Mouse (Mus musculus) intestine, embryonic 15.5 days (tissue): ENCODE measurements around the gene Hibadh. TPM values are rescaled to one million over a fixed set of nuclear protein-coding genes. Genes with fewer than 3 reads are reported as not detected.

ENCODE experiments used
- ATAC-seq: fragments of 200-750 bp; cut with Nextera tagmentation; 2 replicates; pipeline ENCODE4 v1.8.0; 2017; ENCODE audit warnings: moderate TSS enrichment, moderate library complexity
- H3K27ac ChIP-seq: fragments of 300-500 bp; sonication (generic); 2 replicates; pipeline ENCODE4 v1.5.1; 2015; ENCODE audit warnings: mild to moderate bottlenecking, inconsistent platforms
- H3K27me3 ChIP-seq: fragments of 300-500 bp; sonication (generic); replicated peaks from 2 replicates; pipeline ENCODE4 v1.6.1; 2015; ENCODE audit warnings: inconsistent platforms
- H3K36me3 ChIP-seq: fragments of 300-500 bp; sonication (generic); 2 replicates; pipeline ENCODE4 v1.6.1; 2015; ENCODE audit warnings: inconsistent platforms
- H3K4me1 ChIP-seq: fragments of 300-500 bp; sonication (generic); replicated peaks from 2 replicates; pipeline ENCODE4 v1.6.1; 2015; ENCODE audit warnings: inconsistent platforms
- H3K4me2 ChIP-seq: fragments of 300-500 bp; sonication (generic); replicated peaks from 2 replicates; pipeline ENCODE4 v1.6.1; 2015; ENCODE audit warnings: mild to moderate bottlenecking, inconsistent platforms
- H3K4me3 ChIP-seq: fragments of 300-500 bp; sonication (generic); replicated peaks from 2 replicates; pipeline ENCODE4 v1.5.1; 2015; ENCODE audit warnings: inconsistent platforms
- H3K9ac ChIP-seq: fragments of 300-500 bp; sonication (generic); 2 replicates; pipeline ENCODE4 v1.6.1; 2015; ENCODE audit warnings: inconsistent platforms
- H3K9me3 ChIP-seq: fragments of 300-500 bp; sonication (generic); 2 replicates; pipeline ENCODE4 v1.6.1; 2016; ENCODE audit warnings: inconsistent platforms
- WGBS: fragments of 180-500 bp; shearing (Covaris S2); methylation state at CpG from one replicate; pipeline ENCODE4 v1.1.7; 2015; 5-methylcytosine and 5-hydroxymethylcytosine counted together
- polyA plus RNA-seq: library from polyadenylated mRNA; unstranded; fragments of >200 nt; fragmentation: Nextera tagmentation; extraction: Ambion mirVana; gene quantifications from 2 replicates; pipeline ENCODE4 v1.2.1, GENCODE M21; 2015

The Hibadh gene
- polyA plus RNA-seq, 1 experiment from 2014 or later = 137 TPM

- no peak overlapping the region for H3K4me3 ChIP-seq
- peak; percentile 63; the same call in 1 of the 2 replicates for ATAC-seq
- no peaks in the 10 kb centered on the region for H3K27me3 ChIP-seq
- no peaks in the 10 kb centered on the region for H3K36me3 ChIP-seq
- WGBS = 9% methylated on average over 4 of the region's 4 CpGs
- H3K27ac ChIP-seq = no peak overlapping the region
- H3K9me3 ChIP-seq = no peaks in the 10 kb centered on the region
- H3K4me1 ChIP-seq = no peaks in the 10 kb centered on the region; the same call in 1 of the 2 replicates
- no peak overlapping the region for H3K9ac ChIP-seq
- H3K4me2 ChIP-seq = no peak overlapping the region
Observed at GRCm38 (mm10) chr6:52601117-52601516, 39.1 kb downstream of the Hibadh start.

DNA sequence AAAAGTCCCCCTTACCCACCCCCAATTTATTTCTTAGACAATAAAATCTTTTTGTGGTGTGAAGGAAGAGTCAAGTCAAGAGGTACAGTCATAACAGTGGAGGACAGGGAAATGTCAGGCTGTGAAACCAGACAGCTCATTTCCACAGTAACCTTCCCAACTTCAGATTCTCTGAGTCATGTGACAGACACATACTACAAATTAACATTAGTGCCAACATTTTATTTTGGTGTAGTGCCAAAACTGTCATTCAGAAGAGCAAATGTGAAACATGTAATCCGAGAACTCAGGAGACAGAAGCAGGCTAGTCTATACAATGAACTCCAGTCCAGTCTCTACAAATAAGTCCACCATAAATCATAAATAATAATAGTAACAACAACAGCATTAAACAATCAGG, 45.4 kb downstream of the Hibadh start:
- H3K36me3 ChIP-seq = no peaks in the 10 kb centered on the region
- H3K27me3 ChIP-seq = no peaks in the 10 kb centered on the region
- ATAC-seq = no peak
- no peak overlapping the region for H3K27ac ChIP-seq
- H3K4me1 ChIP-seq = no peaks in the 10 kb centered on the region
- WGBS = 80% methylated on average over 1 of the region's 1 CpGs
- H3K4me3 ChIP-seq = no peak overlapping the region
- no peak overlapping the region for H3K4me2 ChIP-seq
- H3K9me3 ChIP-seq = no peaks in the 10 kb centered on the region
- H3K9ac ChIP-seq = no peak overlapping the region

GRCm38 (mm10) chr6:52586564-52586963, 53.6 kb downstream of the Hibadh start:
- Histone ChIP-seq H3K4me1 (peaks cover 4% of the 10 kb centered on the region), H3K4me2 (no peak overlapping the region), H3K27ac (no peak overlapping the region), H3K4me3 (no peak overlapping the region), H3K9ac (no peak overlapping the region), H3K27me3 (no peaks in the 10 kb centered on the region), H3K36me3 (no peaks in the 10 kb centered on the region), H3K9me3 (no peaks in the 10 kb centered on the region)
- no peak for ATAC-seq

DNA sequence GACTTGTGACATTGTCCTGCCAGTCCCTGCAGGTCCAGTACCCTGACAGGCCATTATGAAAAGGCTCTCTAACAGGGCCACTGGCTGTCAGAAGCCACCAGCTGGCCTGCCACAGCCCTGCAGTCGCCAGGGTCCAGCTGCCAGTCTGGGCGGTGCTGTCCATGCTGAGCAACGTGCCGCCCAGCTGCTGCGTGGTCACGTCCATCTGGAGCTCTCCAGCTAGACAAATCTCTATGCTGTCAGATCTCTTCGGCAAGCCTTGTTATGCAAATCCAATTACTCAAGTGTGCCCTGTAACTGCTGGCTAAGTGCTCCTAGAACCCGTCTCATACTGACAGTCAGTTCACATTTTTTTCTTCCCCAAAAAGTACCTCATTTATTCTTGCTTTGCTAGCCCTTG, 55.8 kb downstream of the Hibadh start:
- H3K9me3 ChIP-seq = no peaks in the 10 kb centered on the region
- H3K9ac ChIP-seq = no peak overlapping the region
- H3K27ac ChIP-seq = no peak overlapping the region
- H3K4me1 ChIP-seq = peaks cover 4% of the 10 kb centered on the region
- H3K4me3 ChIP-seq = no peak overlapping the region
- 0 out of 2 replicates have a peak, but pooled peaks have one; percentile 39 for ATAC-seq
- H3K4me2 ChIP-seq = no peak overlapping the region
- no peaks in the 10 kb centered on the region for H3K36me3 ChIP-seq
- H3K27me3 ChIP-seq = no peaks in the 10 kb centered on the region
- 29% methylated on average over 8 of the region's 8 CpGs for WGBS

DNA sequence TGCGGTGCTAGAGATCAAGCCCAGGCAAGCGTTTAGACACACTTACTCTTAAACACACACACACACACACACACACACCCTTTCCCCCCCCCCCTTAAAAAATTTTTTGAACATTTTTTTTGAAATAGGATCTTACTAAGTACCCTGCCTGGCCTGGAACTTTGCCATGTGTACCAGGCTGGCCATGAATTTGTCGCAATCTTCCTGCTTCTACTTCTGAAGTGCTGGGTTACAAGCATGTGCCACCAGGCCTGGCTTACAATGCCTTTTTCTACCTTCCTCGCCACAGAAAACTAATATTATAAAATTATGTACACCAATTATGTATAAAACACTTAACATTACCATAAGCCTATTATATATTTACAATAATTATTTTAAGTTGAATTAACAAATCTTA, 59.1 kb downstream of the Hibadh start:
- H3K9ac ChIP-seq = no peak overlapping the region
- WGBS = 84% methylated on average over 4 of the region's 4 CpGs
- ATAC-seq = no peak

GRCm38 (mm10) chr6:52578322-52578721, 61.9 kb downstream of the Hibadh start:
- H3K27me3 ChIP-seq = no peaks in the 10 kb centered on the region
- no peaks in the 10 kb centered on the region for H3K36me3 ChIP-seq
- H3K9me3 ChIP-seq = no peaks in the 10 kb centered on the region
- H3K4me1 ChIP-seq = no peaks in the 10 kb centered on the region
- no peak overlapping the region for H3K4me2 ChIP-seq
- H3K4me3 ChIP-seq = no peak overlapping the region
- no peak overlapping the region for H3K9ac ChIP-seq
- H3K27ac ChIP-seq = no peak overlapping the region
- WGBS = 66% methylated on average over 2 of the region's 2 CpGs
- ATAC-seq = no peak

More for the DNA sequence above, 59.1 kb downstream of the Hibadh start:
- Histone ChIP-seq H3K36me3 (no peaks in the 10 kb centered on the region), H3K4me1 (peaks cover 4% of the 10 kb centered on the region), H3K4me2 (no peak overlapping the region), H3K27ac (no peak overlapping the region), H3K27me3 (no peaks in the 10 kb centered on the region), H3K9me3 (no peaks in the 10 kb centered on the region), H3K4me3 (no peak overlapping the region)

DNA sequence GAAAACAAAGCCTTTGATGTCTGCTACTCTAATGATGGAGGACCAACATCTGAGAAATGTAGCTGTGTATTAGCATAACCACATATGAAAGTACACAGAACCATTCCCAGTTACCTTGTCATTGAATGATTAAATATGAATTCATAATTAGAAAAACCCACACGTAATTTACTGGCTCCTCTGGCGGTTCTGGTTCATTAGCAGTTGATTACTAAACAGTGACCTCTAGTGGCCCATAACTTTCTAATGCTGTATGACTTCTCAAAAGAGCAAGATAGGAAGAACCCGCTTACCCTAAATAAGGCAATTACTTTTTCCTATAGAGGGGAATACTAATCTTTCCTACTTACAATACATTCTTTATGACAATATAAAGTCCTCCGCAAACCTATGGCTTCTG, 62.9 kb downstream of the Hibadh start:
- no peak overlapping the region for H3K4me3 ChIP-seq
- no peak overlapping the region for H3K27ac ChIP-seq
- H3K27me3 ChIP-seq = no peaks in the 10 kb centered on the region
- no peaks in the 10 kb centered on the region for H3K9me3 ChIP-seq
- no peak overlapping the region for H3K4me2 ChIP-seq
- 29% methylated on average over 4 of the region's 4 CpGs for WGBS
- ATAC-seq = 0 out of 2 replicates have a peak, but pooled peaks have one; percentile 23
- no peaks in the 10 kb centered on the region for H3K36me3 ChIP-seq
- no peaks in the 10 kb centered on the region for H3K4me1 ChIP-seq
- no peak overlapping the region for H3K9ac ChIP-seq

DNA sequence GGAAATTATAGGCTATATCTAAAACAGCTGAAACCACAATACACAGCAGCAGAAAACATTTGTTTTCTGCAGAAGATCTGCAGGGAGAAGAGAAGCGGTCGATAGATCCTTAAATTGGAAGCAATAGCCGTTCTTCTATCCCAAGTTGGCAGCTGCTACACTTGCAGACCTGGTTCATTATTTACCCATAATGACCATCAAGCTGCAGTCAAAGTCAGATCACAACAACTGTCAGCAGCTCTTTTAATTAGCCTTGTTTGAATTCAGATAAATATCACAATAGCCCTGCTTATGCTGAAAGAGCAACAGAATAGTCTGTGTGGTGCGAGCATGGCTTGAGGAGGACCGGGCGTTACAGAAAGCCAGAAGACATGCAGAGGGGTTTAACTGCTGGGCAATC, 71.5 kb downstream of the Hibadh start:
- 0 out of 2 replicates have a peak, but pooled peaks cover 4% of the 10 kb centered on the region for H3K4me1 ChIP-seq
- no peak overlapping the region for H3K9ac ChIP-seq
- H3K36me3 ChIP-seq = no peaks in the 10 kb centered on the region
- ATAC-seq = no peak
- no peaks in the 10 kb centered on the region for H3K9me3 ChIP-seq
- H3K4me2 ChIP-seq = no peak overlapping the region
- H3K27ac ChIP-seq = no peak overlapping the region
- WGBS = 74% methylated on average over 6 of the region's 6 CpGs
- H3K27me3 ChIP-seq = no peaks in the 10 kb centered on the region
- no peak overlapping the region for H3K4me3 ChIP-seq

GRCm38 (mm10) chr6:52567327-52568299, 72.6 kb downstream of the Hibadh start:
- WGBS = 51% methylated on average over 20 of the region's 20 CpGs
- ATAC-seq = no peak
- no peaks in the 10 kb centered on the region for H3K36me3 ChIP-seq
- H3K9ac ChIP-seq = no peak overlapping the region
- 0 out of 2 replicates have a peak, but pooled peaks cover 4% of the 10 kb centered on the region for H3K4me1 ChIP-seq
- H3K4me2 ChIP-seq = no peak overlapping the region
- H3K27ac ChIP-seq = no peak overlapping the region
- H3K9me3 ChIP-seq = no peaks in the 10 kb centered on the region
- no peak overlapping the region for H3K4me3 ChIP-seq
- H3K27me3 ChIP-seq = no peaks in the 10 kb centered on the region

DNA sequence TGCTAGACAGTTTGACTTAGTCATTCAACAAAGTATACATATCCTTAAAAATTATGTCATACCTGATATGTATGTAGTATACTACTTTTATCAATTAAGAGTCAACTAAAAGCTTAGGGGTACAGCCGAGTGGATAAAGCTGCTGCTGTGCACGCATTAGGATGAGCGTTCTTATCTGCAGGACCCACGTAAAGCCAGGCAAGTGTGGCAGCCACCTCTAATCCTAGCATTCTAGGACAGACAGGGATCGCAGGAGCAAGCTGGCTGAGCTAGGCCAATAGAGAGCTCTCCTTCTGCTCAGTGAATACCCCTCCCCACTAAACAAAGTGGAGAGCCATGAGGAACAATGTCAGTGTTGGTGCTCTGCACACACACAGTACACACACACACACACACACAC, 75.0 kb downstream of the Hibadh start:
- Histone ChIP-seq H3K27ac (no peak overlapping the region), H3K4me1 (0 out of 2 replicates have a peak, but pooled peaks cover 4% of the 10 kb centered on the region), H3K36me3 (no peaks in the 10 kb centered on the region), H3K27me3 (no peaks in the 10 kb centered on the region), H3K4me2 (no peak overlapping the region), H3K9me3 (no peaks in the 10 kb centered on the region), H3K4me3 (no peak overlapping the region), H3K9ac (no peak overlapping the region)
- no peak for ATAC-seq
- WGBS = 83% methylated on average over 5 of the region's 5 CpGs

GRCm38 (mm10) chr6:52562994-52563393, 77.2 kb downstream of the Hibadh start:
- Histone ChIP-seq H3K4me2 (no peak overlapping the region), H3K27ac (no peak overlapping the region), H3K4me3 (no peak overlapping the region), H3K36me3 (no peaks in the 10 kb centered on the region), H3K9ac (no peak overlapping the region), H3K9me3 (no peaks in the 10 kb centered on the region), H3K27me3 (no peaks in the 10 kb centered on the region), H3K4me1 (0 out of 2 replicates have a peak, but pooled peaks cover 3% of the 10 kb centered on the region)
- 90% methylated on average over 4 of the region's 4 CpGs for whole genome bisulfite sequencing
- no peak for ATAC-seq

DNA sequence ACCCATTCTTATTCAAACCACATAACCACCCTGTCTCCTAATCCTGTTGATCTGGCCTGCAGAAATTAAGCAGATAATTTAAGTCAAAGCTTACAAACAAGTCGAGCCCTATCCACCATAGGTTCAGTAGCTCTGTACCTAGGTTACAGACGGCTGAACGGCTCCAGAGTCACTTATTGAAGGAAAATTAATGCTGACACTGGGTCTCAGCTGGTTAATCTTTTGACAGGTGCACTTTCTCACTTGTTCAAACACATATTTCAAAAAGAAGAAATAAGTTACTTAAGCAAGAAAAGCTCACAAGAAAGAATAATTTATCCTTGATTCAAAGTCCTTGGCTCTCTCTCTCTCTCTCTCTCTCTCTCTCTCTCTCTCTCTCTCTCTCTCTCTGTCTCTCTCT, 81.1 kb downstream of the Hibadh start:
- no peak overlapping the region for H3K9ac ChIP-seq
- H3K4me3 ChIP-seq = no peak overlapping the region
- H3K27me3 ChIP-seq = no peaks in the 10 kb centered on the region
- H3K36me3 ChIP-seq = no peaks in the 10 kb centered on the region
- H3K4me1 ChIP-seq = no peaks in the 10 kb centered on the region
- no peak overlapping the region for H3K4me2 ChIP-seq
- WGBS = 83% methylated on average over 3 of the region's 3 CpGs
- H3K9me3 ChIP-seq = no peaks in the 10 kb centered on the region
- no peak for ATAC-seq
- H3K27ac ChIP-seq = no peak overlapping the region

DNA sequence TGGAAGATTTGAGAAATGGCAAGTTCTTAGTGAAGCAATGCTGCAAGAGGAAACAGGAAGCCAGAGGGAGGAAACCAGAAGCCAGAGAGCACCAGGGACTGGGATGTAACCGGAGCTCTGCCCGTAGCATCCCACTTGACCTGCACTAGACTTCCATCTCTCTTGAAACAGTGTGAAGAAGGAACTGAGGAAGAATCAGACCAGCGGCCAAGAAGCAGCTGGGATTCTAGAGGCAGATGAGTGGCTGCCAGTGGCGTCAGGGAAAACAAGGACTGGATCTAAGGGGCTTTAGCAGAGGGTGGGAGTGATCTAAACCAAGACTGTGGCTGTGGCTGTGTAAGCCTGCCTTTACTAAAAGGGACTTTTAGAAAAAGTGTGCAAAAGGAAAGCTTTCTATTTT, 95.8 kb downstream of the Hibadh start:
- no peak overlapping the region for H3K4me2 ChIP-seq
- H3K27ac ChIP-seq = no peak overlapping the region
- no peaks in the 10 kb centered on the region for H3K36me3 ChIP-seq
- no peaks in the 10 kb centered on the region for H3K9me3 ChIP-seq
- WGBS = 43% methylated on average over 4 of the region's 4 CpGs
- no peaks in the 10 kb centered on the region for H3K27me3 ChIP-seq
- H3K4me1 ChIP-seq = no peaks in the 10 kb centered on the region
- no peak for ATAC-seq
- no peak overlapping the region for H3K4me3 ChIP-seq
- H3K9ac ChIP-seq = no peak overlapping the region
